20 mouse cellular contexts compared by ENCODE assay signal in genomic region chr6:146324541-146325204, GRCm38 (mm10).
DNase-seq lines count a peak whose midpoint lies in the region; ATAC-seq and TF ChIP-seq lines count a peak whose summit lies in the region.
"Had no signal": no experiment of that assay in that cellular context is flagged by ENCODE, and none has a peak within 500 bp of the region (broad histone marks: within the 10 kb centered on the region; RNA-seq: fewer than 3 reads in every experiment).

No protein-coding gene starts in this region.

- in situ Hi-C loops in CH12.LX (cut with MboI; ENCODE audit: low pct_ligation_motif_present, low pct_unique_long_range_greater_than_20kb, low sequenced_read_pairs), result no loop called here

- H3K27me3 ChIP-seq in CH12.LX (replicated peaks), result no peaks in the 10 kb centered on the region
- no peaks in the 10 kb centered on the region for H3K27me3 ChIP-seq in limb, embryonic 11.5 days (ENCODE audit: control insufficient read depth, insufficient read depth, low read length)
- H3K27me3 ChIP-seq in neural tube, embryonic 15.5 days (replicated peaks), result no peaks in the 10 kb centered on the region
- H3K27me3 ChIP-seq: embryonic facial prominence, embryonic 15.5 days; heart, embryonic 13.5 days; midbrain, embryonic 15.5 days had no signal

- ATAC-seq in limb, embryonic 11.5 days (ENCODE audit: insufficient number of reproducible peaks, low FRiP score, low TSS enrichment, low read depth), result no peak
- ATAC-seq in neural tube, embryonic 15.5 days (ENCODE audit: low FRiP score), result no peak
- ATAC-seq: midbrain, embryonic 15.5 days had no signal

- H3K9me3 ChIP-seq in CH12.LX (replicated peaks; ENCODE audit: low read length), result no peaks in the 10 kb centered on the region
- no peaks in the 10 kb centered on the region for H3K9me3 ChIP-seq in limb, embryonic 11.5 days (ENCODE audit: control insufficient read depth, low read length)
- no peaks in the 10 kb centered on the region for H3K9me3 ChIP-seq in neural tube, embryonic 15.5 days (replicated peaks)
- H3K9me3 ChIP-seq: embryonic facial prominence, embryonic 15.5 days; forebrain, embryonic 10.5 days; heart, embryonic 13.5 days; midbrain, embryonic 15.5 days had no signal

- peak; percentile 38 to 46 for DNase-seq in adrenal gland, postnatal 36 days
- no peak for DNase-seq in adrenal gland, postnatal 25 days
- peak; percentile 58 for DNase-seq in kidney, postnatal 10 days
- no peak for DNase-seq in kidney, adult 11 months
- no peak for DNase-seq in CH12.LX (ENCODE audit: extremely low read depth)
- peak; percentile 33 for DNase-seq in limb, embryonic 11.5 days (ENCODE audit: low spot score)
- no peak for DNase-seq in frontal cortex, postnatal 25 days (ENCODE audit: low spot score in 2 of 2)
- DNase-seq: cerebellum, adult 11-12 months; cerebellum, postnatal 25 days; gastrocnemius, postnatal 25 days; layer of hippocampus, adult 9-11 months; lung, embryonic 14.5 days; right cerebral cortex, adult 18-20 months; thymus, adult 18-20 months had no signal

- no peak for TF ChIP-seq RAD21 in CH12.LX (IDR thresholded peaks at IDR 0.05; ENCODE audit: low read depth, low read length)

- H3K27ac ChIP-seq in CH12.LX (ENCODE audit: insufficient read depth, low read depth), result no peak overlapping the region
- no peak overlapping the region for H3K27ac ChIP-seq in limb, embryonic 11.5 days (replicated peaks; ENCODE audit: low read depth, low read length)
- no peak overlapping the region for H3K27ac ChIP-seq in neural tube, embryonic 15.5 days (replicated peaks)
- H3K27ac ChIP-seq: embryonic facial prominence, embryonic 15.5 days; forebrain, embryonic 10.5 days; heart, embryonic 13.5 days; midbrain, embryonic 15.5 days had no signal

- peaks cover 3 to 6% of the 10 kb centered on the region in 2 experiments; a peak in 2 of 4 replicates for H3K4me1 ChIP-seq in CH12.LX (ENCODE audit: control insufficient read depth in 1 of 2, insufficient read depth in 2 of 2)
- H3K4me1 ChIP-seq in limb, embryonic 11.5 days (ENCODE audit: control insufficient read depth, insufficient read depth, low read length), result peaks cover 6% of the 10 kb centered on the region
- H3K4me1 ChIP-seq in neural tube, embryonic 15.5 days, result no peaks in the 10 kb centered on the region
- H3K4me1 ChIP-seq: embryonic facial prominence, embryonic 15.5 days; midbrain, embryonic 15.5 days had no signal

- no peak for TF ChIP-seq EP300 in CH12.LX (IDR thresholded peaks at IDR 0.05; ENCODE audit: low read length)

- H3K4me3 ChIP-seq in CH12.LX (replicated peaks in 1 of 3; ENCODE audit: low read depth in 2 of 3, low read length in 2 of 3, poor library complexity in 1 of 3), result no peak overlapping the region
- H3K4me3 ChIP-seq in limb, embryonic 11.5 days (ENCODE audit: low read depth, low read length), result no peak overlapping the region
- no peak overlapping the region for H3K4me3 ChIP-seq in neural tube, embryonic 15.5 days (replicated peaks)
- H3K4me3 ChIP-seq: embryonic facial prominence, embryonic 15.5 days; forebrain, embryonic 10.5 days; heart, embryonic 13.5 days; midbrain, embryonic 15.5 days had no signal

- no peak for TF ChIP-seq POLR2A in CH12.LX (IDR thresholded peaks at IDR 0.05; ENCODE audit: low read depth, low read length)

- WGBS in limb, embryonic 11.5 days, result 52% methylated on average over 19 of the region's 19 CpGs
- 78% methylated on average over 19 of the region's 19 CpGs for WGBS in neural tube, embryonic 15.5 days

- H3K4me2 ChIP-seq in CH12.LX (ENCODE audit: insufficient read depth, low read depth, poor library complexity, severe bottlenecking), result no peak overlapping the region
- no peak overlapping the region for H3K4me2 ChIP-seq in limb, embryonic 11.5 days (ENCODE audit: low read depth, severe bottlenecking)
- no peak overlapping the region for H3K4me2 ChIP-seq in neural tube, embryonic 15.5 days
- H3K4me2 ChIP-seq: embryonic facial prominence, embryonic 15.5 days; heart, embryonic 13.5 days; liver, embryonic 11.5 days; lung, embryonic 14.5 days; midbrain, embryonic 15.5 days had no signal

- dilution Hi-C loops in CH12.LX (cut with MboI; ENCODE audit: extremely low pct_ligation_motif_present, extremely low pct_unique_long_range_greater_than_20kb, low sequenced_read_pairs), result no loop called here

- H3K9ac ChIP-seq in CH12.LX (ENCODE audit: insufficient read depth, low read depth), result no peak overlapping the region
- no peak overlapping the region for H3K9ac ChIP-seq in limb, embryonic 11.5 days (ENCODE audit: low read length)
- H3K9ac ChIP-seq in neural tube, embryonic 15.5 days (replicated peaks), result no peak overlapping the region
- H3K9ac ChIP-seq: embryonic facial prominence, embryonic 15.5 days; heart, embryonic 13.5 days; lung, embryonic 14.5 days; midbrain, embryonic 15.5 days had no signal

- no peaks in the 10 kb centered on the region for H3K79me2 ChIP-seq in CH12.LX (replicated peaks; ENCODE audit: control insufficient read depth, extremely low read depth, insufficient read depth, poor library complexity, severe bottlenecking)

- no peak for TF ChIP-seq CTCF in CH12.LX (conservative IDR thresholded peaks at IDR 0.05 in 1 of 2, IDR thresholded peaks at IDR 0.05 in 1 of 2; ENCODE audit: low read depth in 2 of 2, low read length in 2 of 2)

- peaks cover 5 to 57% of the 10 kb centered on the region in 2 experiments for H3K36me3 ChIP-seq in CH12.LX (replicated peaks in 1 of 2; ENCODE audit: control insufficient read depth in 1 of 2, insufficient read depth in 1 of 2, low read length in 1 of 2)
- no peaks in the 10 kb centered on the region for H3K36me3 ChIP-seq in limb, embryonic 11.5 days (ENCODE audit: control insufficient read depth, insufficient read depth, low read length)
- H3K36me3 ChIP-seq in neural tube, embryonic 15.5 days, result no peaks in the 10 kb centered on the region
- H3K36me3 ChIP-seq: forebrain, embryonic 10.5 days; midbrain, embryonic 15.5 days had no signal

TF ChIP-seq in CH12.LX, 34 proteins besides CTCF, POLR2A, EP300 and RAD21:
- no peak for TF ChIP-seq SMC3 (IDR thresholded peaks at IDR 0.05; ENCODE audit: low read depth, low read length)
- TF ChIP-seq BHLHE40 (IDR thresholded peaks at IDR 0.05; ENCODE audit: low read depth, low read length), result peak; percentile 66
- TF ChIP-seq RCOR1 (conservative IDR thresholded peaks at IDR 0.05; ENCODE audit: low read depth, low read length), result no peak
- no peak for TF ChIP-seq SIN3A (IDR thresholded peaks at IDR 0.05; ENCODE audit: low read length)
- no peak for TF ChIP-seq ZNF384 (IDR thresholded peaks at IDR 0.05; ENCODE audit: low read depth, low read length)
- no peak for TF ChIP-seq CHD2 (IDR thresholded peaks at IDR 0.05; ENCODE audit: low read length)
- no peak for TF ChIP-seq GABPA (IDR thresholded peaks at IDR 0.05; ENCODE audit: insufficient replicate concordance, low read depth, low read length)
- TF ChIP-seq E2F4 (IDR thresholded peaks at IDR 0.05; ENCODE audit: insufficient replicate concordance, low read depth, low read length), result no peak

Comparison
In these comparisons a context has a peak if more than half of its experiments do, and no peak if none do; other contexts are left out.
1. DNase-seq: peak in adrenal gland, postnatal 36 days (2 of 2), kidney, postnatal 10 days (single experiment) and limb, embryonic 11.5 days (single experiment); none in adrenal gland, postnatal 25 days (single experiment), kidney, adult 11 months (single experiment), CH12.LX (single experiment) and frontal cortex, postnatal 25 days (0 of 2).